Mouse (Mus musculus): ENCODE measurements at regions not wholly inside any gene's neighbourhood (a gene's known extent, or its start where the extent isn't known, plus 50 kb on each side); places are given as distances from the start of the nearest gene placed in this dataset.

DNA sequence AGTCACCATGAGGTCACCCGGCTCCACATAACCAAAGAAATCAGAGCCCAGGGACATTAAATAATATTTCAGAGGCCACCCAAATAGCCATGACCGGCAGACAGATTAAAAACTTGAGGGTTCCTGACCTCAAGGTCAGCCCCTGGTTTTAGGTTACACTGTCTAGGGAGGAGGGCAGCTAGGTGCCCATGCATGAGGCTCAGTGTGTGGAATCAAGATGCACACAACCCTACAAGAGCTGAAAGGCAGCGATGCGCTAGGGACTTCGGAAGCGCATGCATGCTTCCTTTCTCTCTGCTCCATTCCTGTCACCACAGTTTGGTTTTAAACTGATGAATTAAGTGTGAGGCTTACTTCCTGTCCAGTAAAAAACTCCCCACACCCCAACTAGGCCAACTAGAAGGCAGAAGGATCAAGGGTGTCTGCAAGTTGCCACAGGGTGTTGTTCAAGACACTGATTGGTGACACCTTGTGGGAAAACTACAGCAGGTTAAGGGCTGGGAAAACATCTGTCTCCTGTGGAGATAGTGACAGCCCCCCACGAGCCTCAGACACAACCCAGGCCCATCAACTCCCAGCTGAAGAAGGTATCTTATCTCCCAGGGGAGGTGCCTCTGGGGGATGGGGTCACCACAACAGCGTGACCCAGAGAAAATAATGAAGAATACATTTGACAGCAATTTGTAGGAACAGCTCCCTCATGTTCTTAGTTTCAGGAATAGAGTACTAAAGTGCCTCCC is 127.2 kb upstream of the Gdnf start:
- ATAC-seq (replicated peaks; ENCODE audit: poor library complexity): no peak

DNA sequence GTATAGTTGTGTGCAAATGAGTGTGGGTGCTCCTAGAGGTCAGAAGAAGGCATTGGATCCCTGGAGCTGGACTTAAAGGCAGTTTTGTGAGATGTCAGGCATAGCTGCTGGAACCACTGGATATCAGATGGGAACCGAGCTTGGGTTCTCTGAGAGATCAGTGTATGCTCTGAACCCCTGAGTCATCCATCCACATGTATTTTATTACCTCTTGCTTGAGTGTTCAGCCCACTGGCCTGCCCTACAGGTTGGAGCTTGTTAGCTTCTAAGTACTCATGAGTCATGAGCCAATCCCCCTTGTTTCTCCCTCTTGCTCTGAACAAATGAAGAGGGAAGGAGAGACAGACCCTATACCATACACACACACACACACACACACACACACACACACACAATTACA is 119.4 kb upstream of the Gdnf start:
- no peak for ATAC-seq (replicated peaks; ENCODE audit: poor library complexity)

DNA sequence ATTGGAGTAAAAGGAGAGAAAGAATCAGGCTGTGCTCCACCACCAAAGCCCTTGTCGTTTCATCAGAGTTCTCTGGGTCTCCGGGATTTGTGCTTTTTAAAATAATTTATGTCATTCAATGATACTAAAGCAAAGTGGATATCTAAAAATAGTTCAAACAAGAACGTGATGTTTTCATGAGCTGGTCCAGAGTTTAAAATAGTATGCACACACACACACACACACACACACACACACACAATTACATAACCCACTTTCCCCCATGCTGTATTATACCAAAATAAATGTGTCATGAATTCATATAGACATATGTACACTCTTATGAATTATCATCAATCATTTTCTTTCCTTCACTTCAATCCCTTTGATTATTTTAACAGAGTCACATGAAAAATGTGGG is 118.5 kb upstream of the Gdnf start:
- ATAC-seq (replicated peaks; ENCODE audit: poor library complexity): no peak

DNA sequence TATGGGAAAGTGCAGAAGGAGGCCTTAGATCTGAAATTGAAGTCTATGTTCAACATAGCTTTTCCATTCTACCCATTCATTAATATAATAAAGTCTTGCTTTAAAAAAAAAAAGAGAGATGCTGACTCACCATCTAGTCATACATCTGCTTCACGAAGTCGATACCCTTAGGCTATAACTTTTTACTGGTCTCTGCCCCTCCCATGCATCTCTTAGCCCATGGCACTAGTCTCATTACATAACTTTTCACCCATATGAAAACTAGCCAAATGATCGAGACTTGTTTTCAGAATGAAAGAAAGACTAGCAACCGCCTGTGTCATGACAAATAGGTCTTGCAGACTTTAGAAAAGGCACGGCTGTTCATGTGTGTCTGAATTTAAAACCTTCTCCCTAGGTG is 116.6 kb upstream of the Gdnf start:
- ATAC-seq (replicated peaks; ENCODE audit: poor library complexity): no peak

DNA sequence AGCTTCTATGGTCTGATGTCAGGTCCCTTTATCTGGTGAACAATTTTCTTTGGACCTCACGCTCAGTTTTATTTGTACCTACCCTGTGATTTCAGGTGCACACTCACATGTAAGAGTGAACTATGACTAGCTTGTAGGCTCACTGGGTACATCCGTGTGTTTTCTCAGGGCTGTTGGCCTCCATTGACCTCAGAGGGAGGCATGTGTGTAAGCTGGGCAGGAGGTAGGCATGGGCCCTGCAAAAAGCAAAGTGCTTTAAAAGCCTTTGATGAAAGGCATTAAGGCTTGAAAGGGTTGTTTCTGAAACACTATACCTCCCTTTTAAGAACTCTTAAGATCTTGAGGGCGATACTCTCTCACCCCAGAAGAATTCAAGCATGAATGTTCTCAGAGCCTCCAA is 112.9 kb upstream of the Gdnf start:
- ATAC-seq (replicated peaks; ENCODE audit: poor library complexity): no peak

DNA sequence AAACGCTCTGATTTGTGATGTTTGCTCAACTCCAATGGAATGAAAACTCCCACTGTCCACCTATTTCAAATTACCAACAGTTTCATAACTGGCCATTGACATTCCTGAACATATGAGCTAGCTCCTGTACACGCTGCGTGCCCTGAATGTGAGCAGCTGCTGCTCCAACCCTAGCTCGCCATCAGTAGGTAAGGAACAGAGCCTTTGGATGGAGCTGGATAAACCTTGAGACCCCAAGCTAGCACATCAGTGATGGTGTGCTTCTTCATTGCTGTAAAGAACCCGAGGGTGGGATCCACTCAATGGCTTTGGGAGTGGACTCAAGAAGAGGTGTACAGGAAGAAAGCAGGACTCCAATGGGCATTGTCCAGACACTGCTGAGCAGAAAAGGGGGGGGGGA is 101.8 kb upstream of the Gdnf start:
- no peak for ATAC-seq (replicated peaks; ENCODE audit: poor library complexity)

DNA sequence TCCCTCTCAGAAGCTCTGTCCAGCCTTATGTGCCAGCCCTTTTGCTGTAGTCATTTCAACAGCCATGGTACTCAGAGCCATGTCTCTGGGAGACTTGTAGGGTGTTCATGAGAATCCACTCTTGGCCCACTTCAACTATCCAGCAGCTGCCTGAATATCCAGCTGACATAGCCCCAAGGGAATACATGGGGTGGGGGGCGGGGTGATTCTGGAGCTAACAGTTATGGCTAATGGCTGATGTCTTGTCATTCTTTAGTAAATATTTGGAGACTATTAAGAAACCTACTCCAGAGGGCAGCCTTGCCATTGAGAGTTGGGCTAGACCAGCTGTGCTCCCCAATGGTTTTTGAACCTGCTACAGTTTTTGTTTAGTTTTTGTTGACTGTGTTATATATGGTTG is 96.0 kb upstream of the Gdnf start:
- ATAC-seq (replicated peaks; ENCODE audit: poor library complexity): no peak

DNA sequence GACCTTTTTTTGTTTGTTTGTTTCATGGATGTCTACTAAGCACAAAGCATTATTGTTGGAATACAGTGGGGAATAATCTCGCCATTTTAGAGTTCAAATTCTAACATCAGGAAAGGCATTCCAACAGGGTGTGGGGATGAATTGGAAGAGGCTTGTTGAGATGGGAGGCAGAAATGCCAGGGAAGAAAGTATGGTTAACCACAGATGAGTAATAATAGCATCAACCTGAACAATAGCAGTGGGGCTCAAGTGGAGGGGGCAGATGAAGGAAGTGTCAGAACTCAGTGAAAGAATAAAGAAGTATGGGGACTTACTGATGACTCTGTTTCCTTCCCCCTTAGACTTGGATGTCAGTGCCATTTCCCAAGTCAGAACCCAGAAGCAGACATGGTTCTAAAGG is 94.5 kb upstream of the Gdnf start:
- ATAC-seq (replicated peaks; ENCODE audit: poor library complexity): no peak

DNA sequence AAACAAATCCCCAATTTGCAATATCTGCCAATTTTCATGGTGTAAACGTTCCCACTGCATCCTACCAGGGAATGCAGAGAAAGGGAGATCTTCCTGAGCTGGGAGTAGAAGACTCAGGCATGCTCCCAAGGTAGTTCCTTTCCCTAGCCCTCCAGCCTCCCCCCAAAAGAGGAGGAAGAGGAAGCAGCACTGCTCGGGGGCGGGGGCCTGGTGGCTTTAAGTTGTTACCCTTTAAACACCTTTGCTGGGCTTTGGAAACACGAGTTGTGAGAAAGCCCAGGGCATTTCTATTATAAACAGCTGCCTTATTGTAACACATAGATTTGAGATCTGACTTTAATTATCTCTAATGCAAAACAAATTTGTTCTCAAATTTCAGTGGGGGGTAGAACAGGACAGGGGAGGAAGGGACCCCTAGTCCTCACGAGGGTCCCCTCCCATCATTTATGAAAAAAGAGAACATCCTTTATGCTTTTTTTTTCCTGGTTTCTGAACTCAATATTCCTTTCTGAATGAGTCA is 87.4 kb upstream of the Gdnf start:
- no peak for ATAC-seq (replicated peaks; ENCODE audit: poor library complexity)

DNA sequence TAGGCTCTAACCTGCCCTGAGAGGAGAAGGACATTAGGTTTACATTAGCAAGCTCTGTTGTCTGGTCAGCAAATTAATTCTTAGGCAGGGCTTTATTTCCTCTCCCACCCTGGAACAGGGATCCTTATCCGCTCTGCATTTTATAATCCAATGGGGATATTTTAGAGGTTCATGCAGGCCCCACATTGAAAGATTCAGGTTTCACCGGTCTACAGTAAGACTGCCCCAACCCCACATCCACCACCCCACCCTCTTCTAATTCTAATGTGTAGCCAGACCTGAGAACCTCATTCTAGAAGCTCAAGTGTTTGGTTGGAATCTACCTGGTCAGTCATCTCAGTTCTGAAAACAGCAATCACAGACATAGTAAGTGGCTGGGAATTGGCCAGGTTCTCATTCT is 86.9 kb upstream of the Gdnf start:
- no peak for ATAC-seq (replicated peaks; ENCODE audit: poor library complexity)

DNA sequence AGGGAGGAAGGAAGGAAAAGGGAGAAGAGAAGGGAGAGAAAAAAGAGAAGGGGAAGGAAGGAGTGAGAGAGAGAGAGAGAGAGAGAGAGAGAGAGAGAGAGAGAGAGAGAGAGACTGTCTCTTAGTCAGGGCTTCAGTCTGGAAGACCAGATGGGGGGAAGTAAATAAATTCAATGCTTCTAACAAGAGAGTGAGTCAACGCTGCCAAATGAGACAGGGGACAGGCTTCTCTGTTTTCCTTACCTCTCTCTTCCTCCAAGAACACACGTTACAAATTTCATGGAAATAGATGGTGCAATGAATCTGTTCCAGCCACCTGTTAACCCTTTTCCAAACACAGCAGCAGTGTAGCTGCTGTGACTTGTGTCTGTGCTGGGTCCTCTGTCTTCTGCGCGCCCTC is 85.1 kb upstream of the Gdnf start:
- no peak for ATAC-seq (replicated peaks; ENCODE audit: poor library complexity)

DNA sequence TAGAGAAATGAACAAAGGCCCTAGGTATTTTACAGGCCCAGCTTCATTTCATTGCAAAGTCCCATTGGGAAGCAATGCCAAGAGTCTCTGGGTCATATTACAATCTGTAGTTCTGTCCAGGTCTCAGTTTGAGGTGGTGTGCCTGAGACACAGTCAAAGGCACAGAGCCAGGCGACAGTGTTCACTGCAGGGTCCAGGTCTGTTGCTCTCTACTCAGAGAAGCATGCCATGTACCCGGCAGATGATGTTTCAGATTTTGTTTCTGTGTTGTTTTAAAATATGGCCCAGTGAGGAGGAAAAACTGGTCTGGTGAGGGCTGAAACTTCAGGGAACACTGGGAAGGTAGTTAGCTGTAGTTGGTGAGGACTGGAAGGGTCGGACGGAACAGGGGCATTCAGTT is 63.1 kb upstream of the Gdnf start:
- no peak for ATAC-seq (replicated peaks; ENCODE audit: poor library complexity)

DNA sequence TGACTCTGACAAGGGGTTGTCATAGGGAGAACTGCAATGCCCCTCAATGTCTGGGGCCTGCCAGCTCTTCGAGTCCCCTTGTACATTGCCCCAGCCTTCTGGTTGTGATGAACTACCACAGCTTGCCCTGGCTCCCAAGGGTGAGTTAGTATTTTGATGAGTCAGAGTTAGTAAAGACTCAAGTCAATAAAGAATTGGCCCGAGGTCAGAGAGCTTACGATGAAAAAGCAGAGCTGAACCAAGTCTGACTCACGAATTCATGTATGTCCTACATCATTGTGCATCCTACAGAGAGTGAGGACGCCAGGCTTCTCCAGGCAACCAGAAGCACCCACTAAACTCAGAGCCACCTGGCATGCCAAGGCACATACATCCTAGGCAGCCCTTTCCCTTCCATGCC is 60.2 kb upstream of the Gdnf start:
- no peak for ATAC-seq (replicated peaks; ENCODE audit: poor library complexity)

Measured in megakaryocyte progenitor cell, adult 5-6 weeks (primary cell).